Mouse (Mus musculus) CH12.LX (cell line): ENCODE data around the gene Tvp23b. TPM values are rescaled to one million over a fixed set of nuclear protein-coding genes. Genes with fewer than 3 reads are reported as not detected.
A peak's percentile ranks its signal among the peaks of the same experiment; 100 is the strongest.

Experiments used
- DNase-seq: peaks from one replicate; pipeline ENCODE4 v3.0.0-alpha.2; 2013; ENCODE audit errors: extremely low read depth
- H3K27ac ChIP-seq: 2 replicates; pipeline ENCODE4 v1.5.1; 2012; ENCODE audit warnings: low read depth, mild to moderate bottlenecking, control low read depth, moderate library complexity; ENCODE audit not compliant: insufficient read depth
- H3K27me3 ChIP-seq: replicated peaks from 2 replicates; pipeline ENCODE3; 2012; ENCODE audit warnings: inconsistent platforms
- H3K36me3 ChIP-seq, 2 experiments: replicated peaks in 1 of 2; 2 replicates each; pipeline versions ENCODE3 to v1.6.1; 2012; ENCODE audit warnings: inconsistent platforms in 1 of 2, low read length in 1 of 2, mild to moderate bottlenecking in 1 of 2, mixed read lengths in 1 of 2, moderate library complexity in 1 of 2; ENCODE audit not compliant: control insufficient read depth in 1 of 2, insufficient read depth in 1 of 2
- H3K4me1 ChIP-seq, 2 experiments: 2 replicates each; pipeline ENCODE4 v1.6.1; 2012; ENCODE audit warnings: inconsistent platforms in 1 of 2, moderate library complexity in 1 of 2; ENCODE audit not compliant: insufficient read depth in 2 of 2, control insufficient read depth in 1 of 2
- H3K4me2 ChIP-seq: 2 replicates; pipeline ENCODE4 v1.6.1; 2012; ENCODE audit warnings: low read depth, mild to moderate bottlenecking, control low read depth; ENCODE audit not compliant: poor library complexity, insufficient read depth, severe bottlenecking
- H3K4me3 ChIP-seq, 3 experiments: fragments of 150-350 bp in 1 of 3; sonication (generic) in 1 of 3; replicated peaks in 1 of 3; 2 replicates each; pipeline versions ENCODE3 to v1.5.1; 2011 to 2012; ENCODE audit warnings: low read depth in 2 of 3, low read length in 2 of 3, mild to moderate bottlenecking in 2 of 3, moderate library complexity in 2 of 3, control low read depth in 1 of 3, improper control_type of control experiment in 1 of 3, inconsistent platforms in 1 of 3, mixed read lengths in 1 of 3; ENCODE audit not compliant: poor library complexity in 1 of 3
- H3K79me2 ChIP-seq: replicated peaks from 2 replicates; pipeline ENCODE4 v1.6.1; 2012; ENCODE audit warnings: mild to moderate bottlenecking, moderate library complexity; ENCODE audit not compliant: control insufficient read depth, poor library complexity, insufficient read depth, severe bottlenecking; ENCODE audit errors: extremely low read depth
- H3K9ac ChIP-seq: 2 replicates; pipeline ENCODE4 v1.6.1; 2012; ENCODE audit warnings: low read depth, mild to moderate bottlenecking, control low read depth, moderate library complexity; ENCODE audit not compliant: insufficient read depth
- H3K9me3 ChIP-seq: replicated peaks from 2 replicates; pipeline ENCODE3; 2012; ENCODE audit warnings: low read length, inconsistent platforms, mixed read lengths
- BHLHE40 ChIP-seq: IDR thresholded peaks from 2 replicates; pipeline ENCODE4 v1.6.1; 2011; ENCODE audit warnings: mild to moderate bottlenecking, low read depth, low read length, improper control_type of control experiment
- CHD1 ChIP-seq: IDR thresholded peaks from 2 replicates; pipeline ENCODE4 v1.6.1; 2012; ENCODE audit warnings: low read depth, low read length, improper control_type of control experiment, inconsistent platforms
- CTCF ChIP-seq, 2 experiments: IDR thresholded peaks in 1 of 2; conservative IDR thresholded peaks in 1 of 2; 2 replicates each; pipeline ENCODE4 v1.5.1; 2011 to 2012; ENCODE audit warnings: low read depth in 2 of 2, low read length in 2 of 2, improper control_type of control experiment in 1 of 2, inconsistent platforms in 1 of 2, mild to moderate bottlenecking in 1 of 2, moderate library complexity in 1 of 2
- E2F4 ChIP-seq: IDR thresholded peaks from 2 replicates; pipeline ENCODE4 v1.6.1; 2011; ENCODE audit warnings: low read depth, low read length, improper control_type of control experiment; ENCODE audit not compliant: insufficient replicate concordance
- ELF1 ChIP-seq: IDR thresholded peaks from 2 replicates; pipeline ENCODE4 v1.6.1; 2014; ENCODE audit warnings: low read depth, mild to moderate bottlenecking, inconsistent platforms, low read length, improper control_type of control experiment
- EP300 ChIP-seq: IDR thresholded peaks from 2 replicates; pipeline ENCODE4 v1.6.1; 2011; ENCODE audit warnings: low read length, improper control_type of control experiment
- IRF4 ChIP-seq: IDR thresholded peaks from 2 replicates; pipeline ENCODE4 v1.6.1; 2014; ENCODE audit warnings: low read depth, mild to moderate bottlenecking, inconsistent platforms, low read length, improper control_type of control experiment
- JUND ChIP-seq: conservative IDR thresholded peaks from 2 replicates; pipeline ENCODE4 v1.6.1; 2011; ENCODE audit warnings: low read depth, low read length, improper control_type of control experiment
- KAT2A ChIP-seq: IDR thresholded peaks from 2 replicates; pipeline ENCODE4 v1.6.1; 2012; ENCODE audit warnings: low read length, improper control_type of control experiment, inconsistent platforms; ENCODE audit not compliant: insufficient replicate concordance
- MAX ChIP-seq: IDR thresholded peaks from 2 replicates; pipeline ENCODE4 v1.6.1; 2011; ENCODE audit warnings: low read length, improper control_type of control experiment
- MEF2A ChIP-seq: IDR thresholded peaks from 2 replicates; pipeline ENCODE4 v1.6.1; 2014; ENCODE audit warnings: low read depth, mild to moderate bottlenecking, inconsistent platforms, low read length, improper control_type of control experiment, borderline replicate concordance
- MXI1 ChIP-seq: IDR thresholded peaks from 2 replicates; pipeline ENCODE4 v1.6.1; 2011; ENCODE audit warnings: mild to moderate bottlenecking, low read depth, low read length, improper control_type of control experiment
- MYC ChIP-seq: IDR thresholded peaks from 2 replicates; pipeline ENCODE4 v1.6.1; 2011; ENCODE audit warnings: low read depth, mild to moderate bottlenecking, improper control_type of control experiment, low read length
- NELFE ChIP-seq: IDR thresholded peaks from 2 replicates; pipeline ENCODE4 v1.6.1; 2011; ENCODE audit warnings: low read depth, low read length, improper control_type of control experiment
- NRF1 ChIP-seq: IDR thresholded peaks from 2 replicates; pipeline ENCODE4 v1.6.1; 2014; ENCODE audit warnings: low read depth, mild to moderate bottlenecking, inconsistent platforms, low read length, improper control_type of control experiment, moderate library complexity
- PAX5 ChIP-seq: IDR thresholded peaks from 2 replicates; pipeline ENCODE4 v1.6.1; 2012; ENCODE audit warnings: low read length, inconsistent platforms, mixed read lengths
- SIN3A ChIP-seq: IDR thresholded peaks from 2 replicates; pipeline ENCODE4 v1.6.1; 2012; ENCODE audit warnings: low read length, improper control_type of control experiment, inconsistent platforms
- SMC3 ChIP-seq: IDR thresholded peaks from 2 replicates; pipeline ENCODE4 v1.6.1; 2011; ENCODE audit warnings: low read depth, low read length, improper control_type of control experiment
- ZKSCAN1 ChIP-seq: IDR thresholded peaks from 2 replicates; pipeline ENCODE4 v1.6.1; 2012; ENCODE audit warnings: low read depth, inconsistent platforms, low read length, improper control_type of control experiment, borderline replicate concordance
- ZNF384 ChIP-seq: IDR thresholded peaks from 2 replicates; pipeline ENCODE4 v1.6.1; 2012; ENCODE audit warnings: low read depth, low read length, improper control_type of control experiment, inconsistent platforms
- dilution Hi-C: fragments of 300-500 bp; cut with MboI; formaldehyde crosslinking; loops from 2 replicates; pipeline ENCODE4 v1.14.3; 2020; ENCODE audit warnings: low sequenced_read_pairs; ENCODE audit not compliant: extremely low pct_unique_long_range_greater_than_20kb, extremely low pct_ligation_motif_present
- in situ Hi-C: fragments of 300-500 bp; cut with MboI; formaldehyde crosslinking; loops from 3 replicates; pipeline ENCODE4 v1.14.3; 2019; ENCODE audit warnings: low sequenced_read_pairs, low pct_ligation_motif_present, low pct_unique_long_range_greater_than_20kb, mixed read lengths
- polyA plus RNA-seq: library from polyadenylated mRNA; unstranded; fragments of >175 nt; gene quantifications from 2 replicates; pipeline ENCODE4 v1.2.1, GENCODE M21; 2012; ENCODE audit warnings: low read depth; ENCODE audit not compliant: insufficient read length
- total RNA-seq, 2 experiments: library from RNA; depleted of rRNA; stranded (reverse); fragments of 300-350 nt in 1 of 2; fragments of >200 nt in 1 of 2; gene quantifications; 2 replicates each; pipeline ENCODE4 v1.2.3; 2012 to 2014

The Tvp23b gene
- total and polyA plus RNA-seq, 3 experiments, result 40.9 to 68.7 (median 62.2) TPM

- Histone ChIP-seq H3K4me3 (peak overlapping the region in 2 of 3 experiments; percentile 72 to 74), H3K27ac (no peak overlapping the region), H3K27me3 (peaks cover 2% of the 10 kb centered on the region), H3K4me1 (peaks cover 11 to 62% of the 10 kb centered on the region in 2 experiments), H3K4me2 (peak overlapping the region; percentile 34), H3K9me3 (no peaks in the 10 kb centered on the region), H3K9ac (peak overlapping the region; percentile 31), H3K79me2 (peaks cover 10% of the 10 kb centered on the region), H3K36me3 (peaks cover 6 to 20% of the 10 kb centered on the region in 2 experiments)
- dilution Hi-C loops, result no loop called here
- no peak for TF ChIP-seq PAX5
- no peak for TF ChIP-seq SMC3
- peak; percentile 80 for TF ChIP-seq CHD1
- no peak; the same call in 1 of the 2 replicates for TF ChIP-seq EP300
- no peak for DNase-seq
- in situ Hi-C loops, result no loop called here
Observed at GRCm38 (mm10) chr11:62878728-62879127, 527 bp upstream of the Tvp23b start.

GRCm38 (mm10) chr11:62883407-62883806 lies 4.2 kb downstream of the Tvp23b start:
- H3K4me1 ChIP-seq, result peaks cover 0 to 24% of the 10 kb centered on the region in 2 experiments; a peak in 2 of 4 replicates
- no peak for DNase-seq
- H3K4me3 ChIP-seq, result no peak overlapping the region
- in situ Hi-C loops (no loop called here), dilution Hi-C loops (no loop called here)
- no peaks in the 10 kb centered on the region for H3K9me3 ChIP-seq
- H3K27me3 ChIP-seq, result no peaks in the 10 kb centered on the region
- no peak overlapping the region for H3K9ac ChIP-seq
- H3K79me2 ChIP-seq, result peaks cover 10% of the 10 kb centered on the region
- H3K36me3 ChIP-seq, result peaks cover 34 to 67% of the 10 kb centered on the region in 2 experiments
- no peak overlapping the region for H3K4me2 ChIP-seq
- TF ChIP-seq ELF1, result no peak
- no peak for TF ChIP-seq NRF1
- no peak for TF ChIP-seq MEF2A
- no peak for TF ChIP-seq ZNF384
- TF ChIP-seq MYC, result no peak
- no peak for TF ChIP-seq SMC3
- no peak for TF ChIP-seq CHD1
- no peak overlapping the region for H3K27ac ChIP-seq

DNA sequence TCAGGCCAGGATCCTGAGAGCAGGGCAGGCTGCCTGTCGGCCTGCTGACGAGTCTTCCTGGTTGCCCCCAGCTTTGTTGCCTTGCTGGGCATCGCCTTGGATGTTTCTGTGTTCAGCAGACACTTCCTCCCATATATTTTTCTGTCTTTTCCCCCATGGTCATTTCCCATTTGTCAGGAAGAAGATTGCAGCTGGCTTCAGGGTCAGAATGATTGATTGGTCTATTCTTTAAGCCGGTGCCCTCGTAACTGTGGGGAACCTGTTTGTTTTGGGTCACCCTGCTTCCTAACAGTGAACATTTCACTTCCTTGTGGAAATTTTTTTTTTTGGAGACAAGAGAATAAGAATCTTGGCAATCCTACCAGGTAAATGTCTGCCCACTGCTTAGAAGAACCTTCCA lies 6.1 kb downstream of the Tvp23b start:
- Histone ChIP-seq H3K4me2 (no peak overlapping the region), H3K27ac (no peak overlapping the region), H3K4me1 (peaks cover 0 to 21% of the 10 kb centered on the region in 2 experiments; a peak in 2 of 4 replicates), H3K9me3 (no peaks in the 10 kb centered on the region), H3K9ac (no peak overlapping the region), H3K36me3 (peaks cover 54 to 86% of the 10 kb centered on the region in 2 experiments), H3K27me3 (no peaks in the 10 kb centered on the region), H3K79me2 (peaks cover 6% of the 10 kb centered on the region), H3K4me3 (no peak overlapping the region)
- in situ Hi-C loops, result no loop called here
- dilution Hi-C loops, result no loop called here
- TF ChIP-seq CTCF (conservative IDR thresholded peaks at IDR 0.05 in 1 of 2, IDR thresholded peaks at IDR 0.05 in 1 of 2; ENCODE audit: low read depth in 2 of 2, low read length in 2 of 2), result no peak
- no peak for TF ChIP-seq PAX5
- no peak for TF ChIP-seq MAX
- TF ChIP-seq MEF2A, result no peak
- no peak for TF ChIP-seq E2F4
- no peak for TF ChIP-seq ZKSCAN1
- no peak for TF ChIP-seq IRF4
- no peak for TF ChIP-seq BHLHE40
- no peak for TF ChIP-seq NELFE
- no peak for TF ChIP-seq JUND
- no peak for TF ChIP-seq SIN3A
- no peak for TF ChIP-seq KAT2A
- no peak for TF ChIP-seq EP300
- no peak for TF ChIP-seq MXI1
- DNase-seq, result no peak
